Mouse (Mus musculus): ENCODE measurements at regions not wholly inside any gene's neighbourhood (a gene's known extent, or its start where the extent isn't known, plus 50 kb on each side); places are given as distances from the start of the nearest gene placed in this dataset.
A peak's percentile ranks its signal among the peaks of the same experiment; 100 is the strongest.

DNA sequence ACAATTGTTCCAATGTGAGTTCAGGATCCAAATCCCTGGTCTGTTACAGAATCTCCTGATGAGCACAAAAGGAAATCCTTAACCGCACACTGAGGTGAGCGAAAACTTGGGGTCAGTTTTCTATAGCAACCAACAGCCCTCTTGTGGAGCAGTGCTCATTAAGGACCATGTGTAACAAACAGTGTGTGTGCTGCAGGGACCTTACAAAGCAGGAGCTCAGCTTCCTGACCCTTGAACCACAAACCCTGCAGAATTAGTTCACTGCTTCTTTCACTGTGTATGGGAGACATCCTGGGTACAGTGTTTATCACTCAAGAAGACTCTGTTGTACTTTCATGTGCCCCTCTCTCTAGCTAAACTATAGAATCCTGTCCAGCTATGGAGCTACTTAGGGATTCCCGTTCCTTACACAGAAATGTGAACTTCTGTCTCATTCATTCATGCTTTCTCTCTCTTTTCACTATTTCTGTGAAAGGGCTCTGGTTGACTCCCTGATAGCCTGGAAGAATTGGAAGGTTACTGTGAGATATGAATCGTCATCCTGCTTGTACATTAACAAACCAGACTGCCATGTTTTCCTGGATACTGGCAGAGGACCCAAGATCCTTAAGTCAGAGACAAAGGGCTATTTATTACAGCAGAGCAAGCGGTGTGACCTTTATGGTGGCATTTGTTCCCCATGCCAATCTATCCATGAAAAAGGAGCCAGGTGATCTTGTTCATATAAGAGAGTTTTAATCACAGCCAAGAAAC, 100.5 kb upstream of the Pde3a start:
- no peak for DNase-seq

DNA sequence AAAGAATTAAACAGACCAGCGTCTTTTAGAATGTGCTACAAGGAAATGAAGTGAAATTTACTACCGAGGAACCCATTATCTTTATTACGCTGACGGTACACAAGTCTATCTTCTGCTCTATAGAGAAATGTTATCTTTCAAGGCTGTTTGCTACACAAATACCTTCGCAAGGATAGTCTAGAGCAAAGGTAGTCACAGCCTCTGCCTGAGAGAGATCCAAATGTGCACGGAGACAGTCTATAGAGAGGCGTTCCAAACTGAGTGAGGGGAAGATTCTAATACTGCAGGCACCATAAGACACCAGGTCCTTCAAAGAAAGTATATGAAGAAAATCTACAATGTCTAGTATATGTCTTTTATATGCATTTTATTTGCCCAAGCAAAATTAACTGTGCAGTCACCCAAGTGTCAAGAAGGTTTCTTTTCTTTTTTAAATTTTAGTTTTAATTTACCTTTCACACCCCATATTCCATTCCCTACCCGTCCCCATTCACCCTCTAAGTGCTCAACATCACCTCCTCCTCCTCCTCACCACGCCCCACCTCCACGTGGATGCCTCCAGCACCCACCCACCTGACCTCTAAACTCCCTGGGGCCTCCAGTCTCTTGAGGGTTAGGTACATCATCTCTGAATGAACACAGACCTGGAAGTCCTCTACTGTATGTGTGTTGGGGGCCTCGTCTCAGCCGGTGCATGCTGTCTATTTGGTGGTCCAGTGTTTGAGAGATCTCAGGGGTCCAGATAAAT, 99.7 kb upstream of the Pde3a start:
- DNase-seq = no peak

DNA sequence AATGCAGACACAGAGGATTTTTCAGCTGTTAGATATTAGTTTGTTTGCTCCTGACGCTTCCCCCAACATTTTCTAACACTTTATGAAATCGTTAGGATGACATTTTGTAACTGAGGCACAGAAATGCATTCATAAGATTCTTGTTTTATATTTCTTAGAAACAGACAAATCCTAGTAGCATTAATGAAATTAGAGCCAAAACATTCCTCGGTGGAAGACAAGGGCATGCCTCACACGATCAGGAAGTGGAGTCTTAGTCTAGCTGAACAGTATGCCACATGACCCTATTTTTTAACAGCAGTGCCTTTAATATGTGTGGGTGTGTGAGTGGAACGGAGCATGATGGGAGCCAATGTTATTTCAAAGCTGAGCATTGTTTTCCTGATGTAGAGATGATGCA, 89.7 kb upstream of the Pde3a start:
- no peak for DNase-seq

DNA sequence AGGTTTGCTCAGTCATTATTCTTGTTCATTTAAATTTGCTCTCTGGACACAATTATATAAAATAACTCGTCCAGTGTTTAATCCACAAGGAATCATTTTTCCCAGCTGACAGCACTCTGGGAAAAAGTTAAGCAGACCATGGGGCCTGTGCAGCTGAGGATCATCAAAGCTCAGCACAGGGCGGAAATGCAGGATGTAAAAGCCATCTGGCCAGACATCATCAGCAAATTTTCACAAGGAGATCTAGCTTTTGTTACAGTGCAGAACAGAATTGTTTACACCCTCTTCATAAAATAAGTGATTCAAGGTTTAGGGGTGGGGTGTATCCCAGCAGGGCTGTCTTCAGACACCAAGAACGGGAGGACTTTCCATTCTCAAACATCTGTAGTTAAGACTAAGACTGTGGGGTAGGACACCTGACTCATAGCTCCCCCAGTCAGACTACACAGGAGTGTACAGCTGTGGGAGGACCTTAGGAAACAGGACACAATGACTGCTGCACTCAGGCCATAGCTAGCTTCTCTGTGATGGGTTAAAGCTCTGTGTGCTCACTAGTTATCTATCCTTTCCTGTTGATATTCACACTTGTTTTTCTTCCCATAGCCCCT, 87.3 kb upstream of the Pde3a start:
- peak; percentile 61 for DNase-seq

DNA sequence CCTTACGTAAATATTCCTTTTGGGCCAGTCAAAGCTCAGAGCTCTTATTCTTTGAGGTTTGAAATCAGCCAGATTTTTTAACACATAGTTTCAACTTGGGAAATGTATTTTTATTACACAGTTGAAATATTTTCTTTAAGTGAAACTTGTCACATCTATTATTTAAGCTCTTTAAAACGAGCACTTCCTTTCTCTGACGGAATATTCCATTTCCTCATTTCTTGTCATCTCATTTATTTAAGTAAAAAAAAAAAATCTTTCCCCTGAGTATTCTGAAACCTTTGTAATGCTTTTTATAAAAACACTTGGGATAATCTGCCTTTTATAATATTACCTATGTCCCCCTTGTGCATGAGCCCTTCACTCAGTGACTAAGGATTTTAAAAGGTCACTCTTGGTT, 81.8 kb upstream of the Pde3a start:
- DNase-seq = no peak

DNA sequence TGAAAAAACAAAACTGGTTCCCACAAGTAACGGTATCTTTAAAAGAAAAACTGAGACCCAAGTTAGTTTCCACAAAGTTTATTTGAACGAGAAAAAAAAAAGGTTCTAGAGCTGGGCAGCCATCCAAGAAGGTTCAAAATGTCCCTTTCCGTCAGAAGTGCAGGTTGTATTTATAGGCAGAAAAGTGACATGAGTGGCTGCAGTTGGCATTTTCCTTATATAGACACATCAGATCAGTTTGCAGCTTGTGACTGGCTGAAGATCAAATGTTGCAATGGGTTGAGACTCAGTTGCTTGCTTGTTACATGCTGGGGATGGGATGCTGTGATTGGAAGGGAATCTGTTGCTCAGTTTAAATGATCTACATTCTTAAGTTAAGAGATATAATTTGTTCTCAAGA, 80.7 kb upstream of the Pde3a start:
- DNase-seq = peak; percentile 20

DNA sequence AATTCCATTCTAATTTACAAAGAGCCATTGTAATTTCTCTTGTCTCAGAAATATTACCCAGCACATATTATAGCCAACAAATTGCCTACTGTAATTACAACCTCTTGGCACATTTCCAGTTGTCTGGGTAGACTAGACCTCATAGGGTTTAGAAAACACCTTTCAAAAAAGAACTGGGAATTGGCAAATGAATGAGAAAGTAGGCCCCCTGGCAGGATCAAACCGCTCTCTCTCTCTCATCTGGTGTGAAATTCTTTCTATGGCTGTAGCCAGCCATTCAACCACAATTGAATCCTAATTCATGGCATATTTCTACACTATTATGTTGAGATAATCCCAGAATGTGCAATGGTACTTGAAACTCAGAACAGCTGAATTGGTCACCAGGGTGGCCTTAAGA, 65.3 kb upstream of the Pde3a start:
- DNase-seq = no peak

DNA sequence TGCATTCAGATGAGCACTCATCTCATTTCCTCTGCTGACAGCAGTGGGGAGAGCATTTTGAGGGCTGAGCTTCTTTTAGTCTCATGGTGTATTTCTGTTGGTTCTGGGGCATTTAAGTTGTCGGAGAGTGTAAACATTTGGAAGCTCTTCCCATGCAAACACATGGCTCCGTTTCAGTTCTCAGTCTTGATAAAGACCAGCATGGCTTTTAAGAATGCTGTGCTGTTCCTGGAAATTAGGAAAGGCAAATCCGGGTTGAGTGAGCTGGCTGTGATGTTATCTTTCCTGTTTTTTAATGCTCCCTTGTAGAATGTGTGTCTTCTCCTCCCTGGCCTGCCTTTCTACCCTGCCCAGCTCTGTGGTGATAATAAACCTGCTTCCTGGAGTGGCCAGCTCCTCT, 61.0 kb upstream of the Pde3a start:
- DNase-seq = no peak

DNA sequence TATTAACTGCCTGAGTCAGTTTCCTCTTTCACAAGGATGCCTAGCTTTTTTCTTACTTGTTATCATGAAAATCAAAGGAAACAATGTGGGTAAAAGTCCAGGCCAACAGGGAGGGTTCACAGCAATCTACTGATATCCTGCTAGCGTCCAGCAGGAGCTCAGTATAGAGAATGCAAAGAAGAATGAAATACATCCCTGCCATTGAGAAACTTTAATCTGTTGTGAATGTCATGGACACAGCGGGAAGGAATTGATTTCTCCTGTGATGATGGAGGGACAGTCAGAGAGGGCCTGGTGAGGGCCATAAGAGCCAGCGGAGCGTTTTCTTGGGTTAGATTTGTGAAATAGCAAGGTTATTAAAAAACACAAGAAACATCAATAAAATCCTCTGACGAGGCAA, 60.0 kb upstream of the Pde3a start:
- no peak for DNase-seq

DNA sequence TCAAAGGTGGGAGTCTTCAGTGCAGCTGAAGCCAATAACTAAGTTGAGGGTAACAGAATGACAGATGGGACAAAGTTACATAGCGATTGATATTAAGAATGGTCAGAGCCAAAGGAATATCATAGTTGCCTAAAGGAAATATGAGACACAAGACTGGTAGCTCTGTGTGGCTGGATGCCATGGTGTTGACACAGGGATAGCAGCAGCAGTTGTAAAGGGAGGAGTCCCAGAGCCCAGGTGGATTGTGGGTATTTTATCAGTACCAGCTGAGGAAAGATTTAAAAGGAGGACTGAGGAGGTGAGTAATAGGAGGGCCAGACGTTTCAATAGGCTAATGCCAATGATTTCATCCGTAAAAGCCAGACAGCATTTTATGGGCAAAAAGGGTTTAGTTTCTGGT, 59.4 kb upstream of the Pde3a start:
- DNase-seq = no peak

DNA sequence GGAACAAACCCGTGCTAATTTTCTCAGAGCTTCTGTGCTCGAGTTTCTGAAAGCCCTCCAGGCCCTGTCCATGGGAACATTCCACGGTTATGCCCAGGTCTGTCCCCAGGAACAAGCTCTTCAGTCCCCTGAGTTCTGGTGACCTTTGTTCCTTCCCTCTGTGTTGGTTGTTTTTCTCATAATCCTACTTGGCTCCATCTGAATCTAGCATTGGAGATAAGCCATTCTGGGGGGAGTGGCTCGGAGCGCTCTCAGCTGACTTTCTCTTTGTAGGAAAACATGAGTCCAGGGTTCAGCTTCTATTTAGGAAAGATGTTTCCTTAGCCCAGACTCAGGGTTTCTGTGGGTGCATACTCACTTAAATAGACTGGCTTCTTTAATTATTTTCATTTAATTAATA, 58.7 kb upstream of the Pde3a start:
- peak; percentile 21 for DNase-seq

DNA sequence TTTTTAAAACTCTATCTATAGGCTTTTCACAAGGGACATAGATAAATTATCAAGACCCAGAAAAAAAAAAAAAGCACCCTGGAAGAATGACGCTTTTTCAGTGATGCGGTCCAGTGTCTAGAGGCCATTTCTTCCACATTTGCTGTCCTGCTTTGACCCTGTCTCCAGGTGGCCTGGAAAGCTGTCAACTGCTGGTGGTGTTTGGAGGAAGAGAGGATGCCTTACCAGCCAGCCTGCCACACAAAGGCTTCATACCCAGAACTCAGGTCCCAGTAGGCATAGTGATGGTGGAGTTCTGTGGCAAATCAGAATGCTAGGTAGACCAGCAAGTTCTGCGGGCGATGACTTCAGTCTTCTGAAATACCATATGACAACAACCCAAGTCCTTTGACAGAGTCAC, 51.6 kb upstream of the Pde3a start:
- DNase-seq = no peak

Data from kidney, postnatal 10 days (tissue).